Mouse (Mus musculus) embryonic facial prominence, embryonic 12.5 days (tissue): ENCODE results near the gene Plekhh1. TPM values are rescaled to one million over a fixed set of nuclear protein-coding genes. Genes with fewer than 3 reads are reported as not detected.

Source experiments
- ATAC-seq: fragments of 200-750 bp; cut with Nextera tagmentation; 2 replicates; pipeline ENCODE4 v1.8.0; 2017; ENCODE audit not compliant: insufficient number of reproducible peaks, insufficient read depth, low FRiP score, low TSS enrichment
- H3K27ac ChIP-seq: fragments of 300-500 bp; sonication (generic); 2 replicates; pipeline ENCODE4 v1.5.1; 2016; ENCODE audit warnings: mild to moderate bottlenecking
- H3K27me3 ChIP-seq: fragments of 300-500 bp; sonication (generic); 2 replicates; pipeline ENCODE4 v1.6.1; 2016; ENCODE audit warnings: mild to moderate bottlenecking, moderate library complexity
- H3K36me3 ChIP-seq: fragments of 300-500 bp; sonication (generic); 2 replicates; pipeline ENCODE4 v1.6.1; 2016; ENCODE audit warnings: mild to moderate bottlenecking
- H3K4me1 ChIP-seq: fragments of 300-500 bp; sonication (generic); 2 replicates; pipeline ENCODE4 v1.6.1; 2016
- H3K4me2 ChIP-seq: fragments of 300-500 bp; sonication (generic); replicated peaks from 2 replicates; pipeline ENCODE4 v1.6.1; 2016; ENCODE audit warnings: mild to moderate bottlenecking, moderate library complexity
- H3K4me3 ChIP-seq: fragments of 300-500 bp; sonication (generic); 2 replicates; pipeline ENCODE4 v1.5.1; 2016; ENCODE audit warnings: mild to moderate bottlenecking
- H3K9ac ChIP-seq: fragments of 300-500 bp; sonication (generic); 2 replicates; pipeline ENCODE4 v1.6.1; 2016; ENCODE audit warnings: mild to moderate bottlenecking, moderate library complexity
- H3K9me3 ChIP-seq: fragments of 300-500 bp; sonication (generic); 2 replicates; pipeline ENCODE4 v1.6.1; 2016; ENCODE audit warnings: mild to moderate bottlenecking, moderate library complexity
- WGBS: fragments of 180-500 bp; shearing (Covaris S2); methylation state at CpG from one replicate; pipeline ENCODE4 v1.1.7; 2016; 5-methylcytosine and 5-hydroxymethylcytosine counted together
- polyA plus RNA-seq: library from polyadenylated mRNA; unstranded; fragments of >200 nt; fragmentation: Nextera tagmentation; extraction: Ambion mirVana; gene quantifications from 2 replicates; pipeline ENCODE4 v1.2.1, GENCODE M21; 2016

The Plekhh1 gene
- polyA plus RNA-seq, 1 experiment from 2014 or later: 4.3 TPM

- 61% methylated on average over 8 of the region's 8 CpGs for WGBS
- H3K9ac ChIP-seq: no peak overlapping the region
- no peaks in the 10 kb centered on the region for H3K36me3 ChIP-seq
- no peak overlapping the region for H3K4me2 ChIP-seq
- no peaks in the 10 kb centered on the region for H3K4me1 ChIP-seq
- H3K4me3 ChIP-seq: no peak overlapping the region
- H3K27ac ChIP-seq: no peak overlapping the region
- no peak for ATAC-seq
- no peaks in the 10 kb centered on the region for H3K9me3 ChIP-seq
- no peaks in the 10 kb centered on the region for H3K27me3 ChIP-seq
These were observed 10.7 kb downstream of the Plekhh1 start for GRCm38 (mm10) chr12:79039708-79040107.

GRCm38 (mm10) chr12:79040201-79040827, 11.4 kb downstream of the Plekhh1 start:
- Histone ChIP-seq H3K4me2 (no peak overlapping the region), H3K27ac (no peak overlapping the region), H3K36me3 (no peaks in the 10 kb centered on the region), H3K9me3 (no peaks in the 10 kb centered on the region), H3K4me1 (no peaks in the 10 kb centered on the region), H3K9ac (no peak overlapping the region), H3K27me3 (no peaks in the 10 kb centered on the region), H3K4me3 (no peak overlapping the region)
- WGBS: 85% methylated on average over 11 of the region's 11 CpGs
- ATAC-seq: no peak

- Histone ChIP-seq H3K9ac (no peak overlapping the region), H3K27ac (no peak overlapping the region), H3K4me3 (no peak overlapping the region), H3K4me2 (no peak overlapping the region), H3K36me3 (no peaks in the 10 kb centered on the region), H3K27me3 (no peaks in the 10 kb centered on the region), H3K4me1 (no peaks in the 10 kb centered on the region), H3K9me3 (no peaks in the 10 kb centered on the region)
- ATAC-seq: no peak
These were observed 12.5 kb downstream of the Plekhh1 start for GRCm38 (mm10) chr12:79041436-79041835.

GRCm38 (mm10) chr12:79044668-79045067, 15.7 kb downstream of the Plekhh1 start:
- no peak overlapping the region for H3K9ac ChIP-seq

GRCm38 (mm10) chr12:79046171-79046570, 17.2 kb downstream of the Plekhh1 start:
- H3K27ac ChIP-seq: no peak overlapping the region
- no peak for ATAC-seq
- no peaks in the 10 kb centered on the region for H3K27me3 ChIP-seq
- H3K9ac ChIP-seq: no peak overlapping the region
- H3K4me2 ChIP-seq: no peak overlapping the region
- H3K4me3 ChIP-seq: no peak overlapping the region
- no peaks in the 10 kb centered on the region for H3K36me3 ChIP-seq
- no peaks in the 10 kb centered on the region for H3K9me3 ChIP-seq
- H3K4me1 ChIP-seq: no peaks in the 10 kb centered on the region
- 67% methylated on average over 6 of the region's 6 CpGs for WGBS

More at GRCm38 (mm10) chr12:79044668-79045067, 15.7 kb downstream of the Plekhh1 start:
- Histone ChIP-seq H3K4me3 (no peak overlapping the region), H3K27me3 (no peaks in the 10 kb centered on the region), H3K4me1 (no peaks in the 10 kb centered on the region), H3K36me3 (no peaks in the 10 kb centered on the region), H3K4me2 (no peak overlapping the region), H3K27ac (no peak overlapping the region), H3K9me3 (no peaks in the 10 kb centered on the region)
- peak; percentile 79; the same call in 1 of the 2 replicates for ATAC-seq
- 63% methylated on average over 8 of the region's 8 CpGs for WGBS

- WGBS: 89% methylated on average over 7 of the region's 7 CpGs
- H3K9ac ChIP-seq: no peak overlapping the region
- H3K9me3 ChIP-seq: no peaks in the 10 kb centered on the region
- no peaks in the 10 kb centered on the region for H3K4me1 ChIP-seq
- no peaks in the 10 kb centered on the region for H3K36me3 ChIP-seq
- ATAC-seq: no peak
- no peak overlapping the region for H3K4me3 ChIP-seq
- H3K4me2 ChIP-seq: no peak overlapping the region
- no peaks in the 10 kb centered on the region for H3K27me3 ChIP-seq
- no peak overlapping the region for H3K27ac ChIP-seq
These were observed 18.2 kb downstream of the Plekhh1 start for GRCm38 (mm10) chr12:79047203-79047602.

- 83% methylated on average over 1 of the region's 1 CpGs for WGBS
- Histone ChIP-seq H3K27ac (no peak overlapping the region), H3K9me3 (no peaks in the 10 kb centered on the region), H3K4me2 (no peak overlapping the region), H3K9ac (no peak overlapping the region), H3K4me1 (no peaks in the 10 kb centered on the region), H3K27me3 (no peaks in the 10 kb centered on the region), H3K4me3 (no peak overlapping the region), H3K36me3 (no peaks in the 10 kb centered on the region)
- no peak for ATAC-seq
These were observed 19.9 kb downstream of the Plekhh1 start for GRCm38 (mm10) chr12:79048898-79049297.

GRCm38 (mm10) chr12:79049807-79050206, 20.8 kb downstream of the Plekhh1 start:
- Histone ChIP-seq H3K27ac (no peak overlapping the region), H3K9ac (no peak overlapping the region), H3K9me3 (no peaks in the 10 kb centered on the region), H3K4me3 (no peak overlapping the region), H3K27me3 (no peaks in the 10 kb centered on the region), H3K4me1 (no peaks in the 10 kb centered on the region), H3K4me2 (no peak overlapping the region), H3K36me3 (no peaks in the 10 kb centered on the region)
- ATAC-seq: no peak
- WGBS: 75% methylated on average over 2 of the region's 2 CpGs

GRCm38 (mm10) chr12:79050545-79051212, 21.7 kb downstream of the Plekhh1 start:
- no peak overlapping the region for H3K9ac ChIP-seq
- no peaks in the 10 kb centered on the region for H3K4me1 ChIP-seq
- no peaks in the 10 kb centered on the region for H3K9me3 ChIP-seq
- no peak overlapping the region for H3K27ac ChIP-seq
- ATAC-seq: no peak
- no peak overlapping the region for H3K4me3 ChIP-seq
- WGBS: 82% methylated on average over 3 of the region's 3 CpGs
- no peaks in the 10 kb centered on the region for H3K27me3 ChIP-seq
- no peak overlapping the region for H3K4me2 ChIP-seq
- no peaks in the 10 kb centered on the region for H3K36me3 ChIP-seq

- ATAC-seq: no peak
- H3K36me3 ChIP-seq: no peaks in the 10 kb centered on the region
- WGBS: 87% methylated on average over 2 of the region's 2 CpGs
- H3K4me2 ChIP-seq: no peak overlapping the region
- no peaks in the 10 kb centered on the region for H3K9me3 ChIP-seq
- no peaks in the 10 kb centered on the region for H3K27me3 ChIP-seq
- no peaks in the 10 kb centered on the region for H3K4me1 ChIP-seq
- H3K4me3 ChIP-seq: no peak overlapping the region
- no peak overlapping the region for H3K27ac ChIP-seq
- no peak overlapping the region for H3K9ac ChIP-seq
These were observed 23.1 kb downstream of the Plekhh1 start for GRCm38 (mm10) chr12:79052073-79052472.

- no peak for ATAC-seq
- Histone ChIP-seq H3K4me3 (no peak overlapping the region), H3K36me3 (no peaks in the 10 kb centered on the region), H3K27ac (no peak overlapping the region), H3K27me3 (no peaks in the 10 kb centered on the region), H3K9me3 (no peaks in the 10 kb centered on the region), H3K4me2 (no peak overlapping the region), H3K9ac (no peak overlapping the region), H3K4me1 (no peaks in the 10 kb centered on the region)
- 85% methylated on average over 7 of the region's 7 CpGs for WGBS
These were observed 26.3 kb downstream of the Plekhh1 start for GRCm38 (mm10) chr12:79055276-79055675.

GRCm38 (mm10) chr12:79059573-79059972, 30.6 kb downstream of the Plekhh1 start:
- Histone ChIP-seq H3K9ac (no peak overlapping the region), H3K4me3 (no peak overlapping the region), H3K9me3 (no peaks in the 10 kb centered on the region), H3K27ac (no peak overlapping the region), H3K27me3 (no peaks in the 10 kb centered on the region), H3K4me2 (no peak overlapping the region), H3K36me3 (peaks cover 12% of the 10 kb centered on the region; the same call in 1 of the 2 replicates), H3K4me1 (no peaks in the 10 kb centered on the region)
- no peak for ATAC-seq
- 62% methylated on average over 6 of the region's 6 CpGs for WGBS
